Mouse (Mus musculus): ENCODE measurements around the gene Hoxb7.

Hoxb7 gene

DNA sequence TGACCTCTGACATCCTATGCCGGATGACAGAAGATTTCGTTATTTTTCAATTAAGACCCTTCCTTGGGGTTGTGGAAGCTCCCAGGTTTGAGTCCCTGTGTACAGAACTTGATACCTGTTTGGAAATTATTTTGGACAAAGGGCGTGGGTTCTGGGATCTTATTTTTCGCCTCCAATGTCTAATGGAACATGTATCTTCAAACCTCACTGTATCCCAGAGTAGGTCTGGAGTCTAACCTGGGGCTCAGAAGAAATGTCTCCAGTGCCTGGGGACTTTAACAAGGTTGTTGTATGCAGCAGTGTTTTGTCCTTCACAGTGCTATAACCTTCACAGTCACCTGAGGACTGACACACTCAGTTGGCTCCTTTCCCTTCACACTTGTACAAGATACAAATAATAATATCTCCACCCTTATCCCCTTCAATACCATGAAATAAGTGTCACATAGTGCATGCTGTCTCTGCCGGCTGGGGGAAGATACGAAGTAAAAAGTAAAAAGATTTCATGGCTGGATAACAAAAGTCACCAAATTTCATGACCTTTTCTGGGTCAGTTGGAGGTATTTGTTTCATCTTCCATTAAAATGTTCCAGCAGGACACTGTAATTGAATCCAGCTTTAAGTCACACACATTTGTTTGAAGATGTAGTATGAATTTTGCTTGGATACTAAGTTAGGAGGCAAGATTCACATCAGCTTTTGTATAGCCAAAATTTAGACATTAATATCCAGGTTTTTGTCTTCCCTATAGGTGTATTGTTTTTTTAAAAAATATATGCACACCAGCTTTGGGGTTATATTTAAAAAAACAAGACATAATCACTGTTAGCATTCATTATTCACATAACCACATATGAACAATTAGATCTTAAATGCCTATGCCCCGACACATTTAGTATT is 19.2 kb upstream of the Hoxb7 start:
- in situ Hi-C loops (cut with MboI, MseI) = loop anchor here in 1 of 2 experiments (10.0 kb wide), 1 partner anchor 608 kb away; no protein-coding TSS in a partner anchor

DNA sequence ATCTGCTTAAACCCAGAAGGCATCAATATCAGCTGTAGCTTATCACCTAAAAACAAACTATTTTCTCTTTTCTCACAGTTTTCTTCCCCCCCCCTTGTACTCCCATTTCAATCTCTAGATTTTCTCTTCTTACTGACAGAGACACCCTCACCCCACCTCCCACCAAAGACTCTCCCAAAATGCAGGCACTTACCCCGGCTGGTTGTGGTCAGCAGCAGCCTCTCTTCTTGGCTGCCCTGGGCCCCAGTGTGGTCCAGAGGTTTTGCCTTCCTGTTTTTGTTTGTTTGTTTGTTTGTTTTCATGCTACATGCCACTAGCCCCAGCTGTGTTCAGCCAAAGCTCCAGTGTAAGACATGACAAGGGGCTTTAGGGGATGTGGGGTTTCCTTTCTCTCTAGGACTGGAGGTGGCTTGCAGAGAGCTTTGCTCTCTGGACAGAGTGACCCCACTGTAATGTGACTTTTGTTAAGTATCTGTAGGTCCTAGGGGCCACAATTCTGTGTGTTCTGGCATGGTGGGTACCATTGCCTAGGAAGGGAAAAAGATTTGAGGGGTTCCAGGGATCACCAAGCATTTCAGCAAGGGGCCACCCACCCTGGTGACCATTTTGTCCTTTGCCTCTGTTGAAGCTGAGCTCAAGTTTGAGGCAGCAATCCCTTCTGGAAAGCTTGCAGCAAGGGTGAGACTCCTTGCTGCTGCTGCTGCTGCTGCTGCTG is 18.2 kb upstream of the Hoxb7 start:
- in situ Hi-C loops (cut with MboI, MseI) = loop anchor here in 1 of 2 experiments (10.0 kb wide), 1 partner anchor 607 kb away; no protein-coding TSS in a partner anchor

DNA sequence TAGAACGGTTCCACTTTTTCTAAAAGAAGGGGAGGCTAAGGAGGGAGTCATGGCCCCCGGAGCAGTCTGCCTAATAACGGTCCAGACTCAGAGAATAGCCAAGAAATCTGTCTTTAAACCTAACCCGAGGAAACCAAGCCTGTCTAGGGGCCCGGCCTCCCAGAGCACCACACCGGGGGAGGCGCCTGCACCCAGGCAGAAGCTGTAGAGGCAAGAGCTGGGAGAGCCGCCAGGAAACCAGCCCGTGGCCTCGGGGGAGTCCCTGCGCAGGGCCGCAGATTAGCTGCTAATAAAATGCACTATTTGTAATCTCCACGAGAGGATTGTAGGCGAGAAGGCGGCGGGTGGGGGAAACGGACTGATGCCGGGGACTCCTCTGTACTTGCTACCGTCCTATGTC is 16.6 kb upstream of the Hoxb7 start:
- in situ Hi-C loops (cut with MboI, MseI) = loop anchor here in 1 of 2 experiments (10.0 kb wide), 1 partner anchor 605 kb away; no protein-coding TSS in a partner anchor

DNA sequence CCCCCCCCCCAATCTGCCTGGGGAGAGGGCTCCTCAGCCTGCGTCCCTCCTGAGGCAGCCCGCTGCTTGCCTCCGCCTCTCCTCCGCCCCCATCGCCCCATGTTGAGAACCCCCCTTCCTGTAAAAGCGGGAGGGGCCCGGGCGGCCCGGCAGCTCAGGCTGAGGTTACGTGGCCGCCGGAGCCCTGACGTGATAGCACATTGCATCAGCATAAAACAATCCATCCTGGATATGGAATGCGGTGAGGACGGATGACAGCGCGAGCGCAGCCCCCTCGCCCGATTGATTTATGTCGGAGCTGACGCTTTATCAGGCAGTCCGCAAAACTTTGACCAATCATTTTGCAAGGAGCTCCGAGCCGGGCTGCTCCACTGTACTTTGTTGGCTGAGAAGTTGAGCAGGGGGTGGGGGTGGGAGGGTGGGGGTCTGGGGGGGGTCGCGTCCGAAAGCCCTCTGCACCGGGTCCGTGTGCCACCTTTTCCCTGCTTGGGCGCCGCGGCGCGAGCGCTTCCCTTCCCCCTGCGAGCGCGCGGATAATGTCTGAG is 15.4 kb upstream of the Hoxb7 start, which contains the start of gene Hoxb9:
Gene Hoxb9 (plus strand): TSS at position 462 of the 545 bp plus-strand sequence.
- in situ Hi-C loops (cut with MboI, MseI) = no loop called here

DNA sequence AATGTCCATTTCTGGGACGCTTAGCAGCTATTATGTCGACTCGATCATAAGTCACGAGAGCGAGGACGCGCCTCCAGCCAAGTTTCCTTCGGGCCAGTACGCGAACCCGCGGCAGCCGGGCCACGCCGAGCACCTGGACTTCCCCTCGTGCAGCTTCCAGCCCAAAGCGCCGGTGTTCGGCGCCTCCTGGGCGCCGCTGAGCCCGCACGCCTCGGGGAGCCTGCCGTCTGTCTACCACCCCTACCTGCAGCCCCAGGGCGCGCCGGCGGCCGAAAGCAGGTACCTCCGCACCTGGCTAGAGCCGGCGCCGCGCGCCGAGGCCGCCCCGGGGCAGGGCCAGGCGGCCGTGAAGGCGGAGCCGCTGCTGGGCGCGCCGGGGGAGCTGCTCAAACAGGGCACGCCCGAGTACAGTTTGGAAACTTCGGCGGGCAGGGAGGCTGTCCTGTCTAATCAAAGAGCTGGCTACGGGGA is 14.8 kb upstream of the Hoxb7 start:
- in situ Hi-C loops (cut with MboI, MseI) = no loop called here

DNA sequence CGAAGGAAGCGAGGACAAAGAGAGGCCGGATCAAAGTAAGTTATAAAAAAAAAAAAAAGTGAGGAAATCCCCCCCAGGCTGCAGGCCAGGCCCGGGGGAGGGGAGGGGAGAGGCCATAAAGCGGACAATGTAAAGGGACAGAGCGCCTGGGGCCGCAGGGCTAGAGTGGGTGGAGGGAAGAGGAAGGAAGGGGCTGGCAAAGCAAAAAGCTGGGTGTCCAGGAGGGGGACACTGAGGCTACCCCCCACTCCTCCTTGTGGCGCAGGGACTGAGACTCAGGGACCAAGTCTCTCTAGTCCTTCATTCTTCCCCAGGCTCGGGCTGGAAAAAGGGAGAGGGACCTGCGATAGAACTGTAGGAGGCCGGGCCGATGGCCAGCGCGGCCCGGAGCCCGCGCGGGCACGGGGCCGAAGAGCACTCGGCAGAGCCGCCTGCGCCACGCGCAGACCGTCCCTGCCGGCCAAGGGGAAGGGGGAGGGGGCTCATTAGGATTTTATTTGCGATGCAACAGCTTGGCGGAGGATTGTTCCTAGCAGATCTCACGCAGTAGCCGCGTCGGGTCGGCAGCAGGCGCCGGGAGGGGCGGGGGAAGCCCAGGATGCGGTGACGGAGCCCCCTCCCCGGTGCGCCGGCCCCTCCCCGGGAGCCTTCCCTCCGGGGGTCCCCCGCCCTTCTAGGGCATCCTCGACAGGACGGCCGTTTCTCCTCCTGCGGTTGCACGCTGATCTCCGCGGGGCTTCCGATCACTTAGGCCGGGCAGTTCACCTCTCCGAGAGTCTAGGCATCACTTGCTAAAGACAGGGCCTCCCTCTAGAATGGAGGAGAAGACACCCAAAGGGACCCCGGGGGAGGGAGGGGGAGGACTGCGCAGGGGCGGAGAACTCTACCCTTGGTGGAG is 14.2 kb upstream of the Hoxb7 start:
- in situ Hi-C loops (cut with MboI, MseI) = no loop called here

DNA sequence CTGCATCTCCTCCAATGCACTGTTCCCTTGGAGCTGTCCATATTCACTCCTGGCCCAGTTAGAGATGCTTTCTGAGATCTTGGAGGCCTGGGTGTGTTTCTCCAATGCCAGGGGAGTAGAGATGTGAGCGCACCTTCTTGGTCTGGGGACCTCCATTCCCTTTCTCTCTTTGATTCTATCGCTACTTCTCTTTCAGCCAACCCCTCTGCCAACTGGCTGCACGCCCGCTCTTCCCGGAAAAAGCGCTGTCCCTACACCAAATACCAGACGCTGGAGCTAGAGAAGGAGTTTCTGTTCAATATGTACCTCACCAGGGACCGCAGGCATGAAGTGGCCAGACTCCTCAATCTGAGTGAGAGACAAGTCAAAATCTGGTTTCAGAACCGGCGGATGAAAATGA is 12.0 kb upstream of the Hoxb7 start:
- in situ Hi-C loops (cut with MboI, MseI) = no loop called here

DNA sequence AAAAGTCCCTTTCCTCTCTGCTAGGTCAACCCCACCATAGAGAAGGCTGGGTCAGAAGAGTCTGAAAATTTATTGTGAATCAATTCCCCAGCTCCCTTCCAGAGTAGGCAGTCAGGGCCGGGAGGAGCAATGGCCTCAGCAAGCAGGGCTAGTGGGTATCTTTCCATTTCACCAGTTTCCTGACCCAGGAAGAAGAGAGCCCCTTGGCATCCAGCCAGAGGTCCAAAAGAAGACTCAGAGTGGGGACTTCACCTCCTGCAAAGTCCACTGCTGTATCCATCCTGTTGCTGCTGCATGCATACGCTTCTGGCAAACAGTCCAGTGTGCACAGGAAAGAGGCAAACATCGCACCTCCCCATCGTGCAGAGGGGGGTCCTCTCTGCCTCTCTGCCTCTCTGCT is 10.5 kb upstream of the Hoxb7 start:
- in situ Hi-C loops (cut with MboI, MseI) = loop anchor here in 1 of 2 experiments (5.0 kb wide), 1 partner anchor 481 kb away; no protein-coding TSS in a partner anchor

DNA sequence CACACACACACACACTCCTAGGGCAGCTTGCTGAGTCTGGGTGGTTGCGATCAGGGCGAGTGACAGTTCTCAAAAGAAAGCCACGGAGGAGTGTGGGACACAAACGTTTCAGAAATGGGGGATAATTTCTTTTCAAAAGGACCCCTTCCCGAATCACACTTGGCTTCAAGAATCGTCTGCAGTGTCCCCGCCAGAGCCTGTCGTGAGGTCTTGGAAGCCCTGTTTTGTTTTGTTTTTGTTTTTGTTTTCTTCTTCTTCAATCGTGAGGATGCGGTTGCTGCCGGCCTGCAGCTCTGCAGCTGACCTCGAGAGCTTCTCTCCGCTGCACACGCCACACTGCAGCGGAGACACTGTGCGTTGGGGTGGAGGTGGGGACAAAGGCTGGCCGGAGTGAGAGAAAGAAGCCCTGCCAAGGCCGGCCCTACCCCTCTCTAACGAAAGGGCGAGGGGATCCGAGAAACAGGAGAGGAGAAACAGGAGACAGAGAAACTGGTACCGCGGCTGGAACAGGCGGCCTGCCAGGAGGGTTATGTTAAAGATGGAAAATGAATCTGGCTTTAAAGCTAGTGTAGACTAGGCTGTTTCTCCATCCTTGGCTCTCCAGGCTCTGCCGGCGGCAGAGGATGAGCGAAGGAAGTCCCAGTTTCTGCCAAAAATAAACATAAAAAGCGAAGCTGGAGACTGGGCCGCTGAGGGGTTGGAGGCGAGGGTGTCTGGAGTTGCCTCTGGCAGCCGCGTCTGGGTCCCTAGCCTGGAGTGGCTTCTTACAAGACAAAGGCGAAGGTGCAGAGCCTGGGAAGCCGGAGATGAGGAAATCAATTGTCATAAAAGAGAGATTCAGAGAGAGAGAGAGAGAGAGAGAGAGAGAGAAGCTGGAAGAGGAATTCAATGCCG is 9.0 kb upstream of the Hoxb7 start:
- in situ Hi-C loops (cut with MboI, MseI) = loop anchor here in 1 of 2 experiments (5.0 kb wide), 1 partner anchor 480 kb away; no protein-coding TSS in a partner anchor

DNA sequence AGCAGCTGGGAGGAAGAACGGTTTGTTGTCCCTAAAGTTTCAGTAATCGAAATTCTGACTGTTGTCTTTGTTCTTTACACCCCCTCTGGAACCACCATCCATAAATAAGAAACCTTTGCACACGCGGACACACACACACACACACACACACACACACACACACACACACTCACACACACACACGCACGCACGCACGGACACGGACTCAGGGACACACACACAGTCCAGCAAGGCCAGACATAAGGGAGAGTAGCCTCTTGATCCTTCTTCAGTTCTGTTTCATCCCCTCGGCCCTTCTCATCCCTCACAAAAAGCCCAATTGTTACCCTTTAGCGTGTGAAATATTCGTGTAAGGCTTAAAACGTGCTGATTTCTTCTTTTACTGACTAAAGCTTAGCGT is 8.1 kb upstream of the Hoxb7 start:
- in situ Hi-C loops (cut with MboI, MseI) = loop anchor here in 1 of 2 experiments (5.0 kb wide), 1 partner anchor 479 kb away; no protein-coding TSS in a partner anchor

DNA sequence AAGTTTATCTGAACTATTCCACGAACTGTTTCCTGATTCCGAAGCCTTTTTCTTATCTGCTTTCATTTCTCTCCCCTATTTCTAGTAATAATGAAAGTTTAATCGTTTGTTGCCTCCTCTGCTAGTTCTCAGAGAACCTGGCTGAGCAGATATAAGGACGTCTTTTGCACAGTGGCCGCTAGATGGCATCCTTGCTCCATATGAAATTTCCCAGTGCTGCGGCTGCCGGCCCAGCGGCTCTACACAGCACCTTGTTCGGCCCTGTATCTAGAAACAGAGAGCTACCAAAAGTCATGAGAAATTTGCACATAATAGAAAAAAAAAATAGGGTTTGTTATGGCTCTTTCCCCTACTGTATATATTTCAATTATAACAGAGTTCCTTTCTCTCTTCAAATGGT is 7.7 kb upstream of the Hoxb7 start:
- in situ Hi-C loops (cut with MboI, MseI) = loop anchor here in 1 of 2 experiments (5.0 kb wide), 1 partner anchor 479 kb away; no protein-coding TSS in a partner anchor

DNA sequence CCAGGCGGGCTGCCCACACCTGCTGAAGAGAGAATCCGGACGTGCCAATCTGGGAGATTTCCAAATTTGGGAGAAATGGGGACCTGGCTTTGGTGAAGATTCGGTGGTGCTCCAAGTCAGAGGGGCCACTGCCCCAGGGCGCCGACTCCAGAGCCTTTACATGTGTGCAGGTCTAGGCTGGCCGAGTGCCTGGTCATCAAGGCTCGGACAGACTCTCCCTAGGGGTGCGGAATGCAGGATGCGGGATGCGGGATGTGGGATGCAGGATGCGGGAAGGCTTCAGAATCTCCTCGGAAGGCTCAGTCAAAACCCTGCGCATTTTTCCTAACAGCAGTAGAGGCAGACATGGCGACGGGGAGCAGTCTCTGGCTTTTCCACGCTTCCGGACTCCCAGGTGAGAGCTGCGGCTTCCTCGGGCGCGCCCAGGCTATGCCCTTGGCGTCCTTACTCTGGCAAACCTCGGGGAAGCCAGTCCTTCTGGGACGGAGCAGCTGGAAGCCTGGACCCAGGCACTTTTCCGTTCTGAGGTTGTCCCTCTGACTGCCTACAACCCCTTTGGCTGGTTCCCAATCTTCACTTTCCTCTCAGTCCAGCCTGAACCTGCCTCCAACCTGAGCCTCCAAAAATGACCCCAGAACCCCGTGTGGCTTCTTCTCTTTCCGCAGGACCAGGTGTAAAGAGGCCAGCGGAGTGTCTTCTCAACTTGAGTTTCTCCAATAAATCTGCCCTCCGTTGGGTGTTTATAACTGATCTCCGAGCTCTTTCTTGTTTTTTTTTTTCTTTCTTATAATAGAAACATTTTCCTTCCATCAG is 6.8 kb upstream of the Hoxb7 start:
- in situ Hi-C loops (cut with MboI, MseI) = loop anchor here (5.0 to 10.0 kb wide), 2 partner anchors 478 to 585 kb away; no protein-coding TSS in a partner anchor

DNA sequence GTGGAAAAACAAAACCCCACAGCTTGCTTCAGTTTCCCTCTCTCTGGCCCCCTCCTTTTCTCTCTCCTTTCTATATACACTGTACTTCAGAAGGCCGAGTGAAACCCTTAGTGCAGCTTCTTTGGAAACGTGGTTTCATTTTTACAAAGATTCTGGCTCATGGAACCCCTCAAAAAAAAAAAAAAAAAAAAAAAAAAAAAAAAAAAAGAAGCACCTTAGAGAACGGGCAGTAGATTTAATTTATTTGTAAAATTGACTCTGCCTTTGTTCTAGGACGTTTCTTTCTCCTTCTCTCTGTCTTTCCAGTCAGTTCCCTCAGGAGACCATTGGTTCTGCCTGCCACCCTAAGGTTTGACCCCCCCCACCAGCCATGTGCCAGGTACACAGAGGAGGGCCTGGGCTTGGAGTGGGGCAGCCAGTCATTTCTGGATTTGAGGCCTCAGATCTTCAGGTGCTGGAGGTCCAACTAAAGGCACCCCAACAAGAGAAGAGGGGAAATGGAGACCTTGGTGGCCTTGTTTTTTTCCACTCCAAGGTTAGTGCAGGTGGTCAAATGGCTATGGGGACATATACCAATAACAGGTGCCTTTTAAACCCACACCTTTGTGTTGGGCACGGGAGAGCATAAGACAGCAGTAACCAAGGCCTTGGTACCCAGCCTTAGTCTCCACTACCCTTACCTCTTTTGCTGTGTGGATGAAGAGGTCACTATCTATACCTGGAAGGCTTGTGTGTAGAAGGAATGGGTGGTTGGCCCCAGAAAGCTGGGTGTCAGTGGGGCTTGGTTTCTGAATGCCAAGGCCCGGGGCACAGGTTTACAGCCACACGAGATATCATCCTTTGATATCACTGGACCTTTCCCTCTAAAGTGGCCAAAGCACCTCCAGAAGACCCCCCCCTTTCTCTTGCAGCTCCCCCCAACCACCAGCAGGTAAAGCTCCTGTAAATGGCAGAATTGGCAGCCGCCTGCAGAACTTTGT is 5.7 kb upstream of the Hoxb7 start:
- in situ Hi-C loops (cut with MboI, MseI) = loop anchor here in 1 of 2 experiments (10.0 kb wide), 1 partner anchor 584 kb away; no protein-coding TSS in a partner anchor

DNA sequence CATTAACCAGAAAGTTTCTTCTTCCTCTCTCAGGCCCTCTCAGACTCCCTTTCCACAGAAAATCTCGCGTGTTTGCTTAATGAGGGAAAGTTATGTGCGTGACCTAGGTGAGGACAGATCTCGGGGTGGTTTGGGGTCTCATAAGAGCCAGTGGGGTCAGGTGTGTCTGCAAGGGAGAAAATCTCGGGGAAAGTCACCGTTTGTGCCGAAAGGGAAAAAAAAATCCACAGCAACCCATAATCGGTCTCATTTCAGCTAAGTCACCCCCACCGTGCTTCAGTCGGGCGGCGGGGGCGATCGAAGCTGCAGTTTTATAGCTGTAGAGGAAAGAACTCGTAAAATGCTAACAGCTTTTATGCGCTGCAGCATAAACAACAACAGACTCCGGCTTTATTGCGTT is 5.0 kb upstream of the Hoxb7 start:
- in situ Hi-C loops (cut with MboI, MseI) = loop anchor here in 1 of 2 experiments (10.0 kb wide), 1 partner anchor 583 kb away; no protein-coding TSS in a partner anchor

DNA sequence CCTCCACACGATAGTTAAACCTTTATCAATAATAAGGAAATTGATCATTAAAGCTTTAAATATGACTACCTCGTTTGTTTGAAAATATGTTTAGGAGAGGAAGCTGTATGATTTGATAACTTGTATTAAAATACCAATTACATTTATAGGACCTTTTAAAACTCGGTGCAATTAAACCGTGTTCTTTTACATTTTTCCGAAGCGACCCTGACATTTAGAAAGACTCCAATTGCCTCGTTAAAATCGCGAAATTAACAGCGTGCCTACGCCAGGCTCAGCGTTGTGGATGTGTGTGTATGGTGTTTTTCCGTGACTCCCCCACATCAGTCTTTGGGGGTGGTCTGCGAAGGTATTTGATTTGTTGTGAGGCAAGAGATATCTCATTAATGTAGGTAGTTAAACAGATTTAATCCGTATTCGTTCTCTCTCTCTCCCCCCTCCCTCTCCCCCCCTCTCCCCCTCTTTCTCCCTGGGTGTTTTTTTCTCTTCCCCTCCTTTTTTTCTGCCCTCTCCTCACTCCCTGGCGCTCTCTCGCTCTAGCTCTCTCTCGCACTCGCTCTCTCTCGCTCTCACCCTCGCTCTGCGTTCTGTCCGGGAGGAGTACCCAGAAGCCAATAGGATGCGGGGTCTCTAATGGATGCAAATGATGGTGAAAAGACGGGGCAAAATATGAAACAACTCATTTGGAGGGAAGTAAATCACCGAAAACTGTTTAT is 4.4 kb upstream of the Hoxb7 start, which contains the start of gene Hoxb8:
Gene Hoxb8 (plus strand): TSS at position 51 of the 716 bp plus-strand sequence.
- in situ Hi-C loops (cut with MboI, MseI) = loop anchor here in 1 of 2 experiments (10.0 kb wide), 1 partner anchor 583 kb away; no protein-coding TSS in a partner anchor

DNA sequence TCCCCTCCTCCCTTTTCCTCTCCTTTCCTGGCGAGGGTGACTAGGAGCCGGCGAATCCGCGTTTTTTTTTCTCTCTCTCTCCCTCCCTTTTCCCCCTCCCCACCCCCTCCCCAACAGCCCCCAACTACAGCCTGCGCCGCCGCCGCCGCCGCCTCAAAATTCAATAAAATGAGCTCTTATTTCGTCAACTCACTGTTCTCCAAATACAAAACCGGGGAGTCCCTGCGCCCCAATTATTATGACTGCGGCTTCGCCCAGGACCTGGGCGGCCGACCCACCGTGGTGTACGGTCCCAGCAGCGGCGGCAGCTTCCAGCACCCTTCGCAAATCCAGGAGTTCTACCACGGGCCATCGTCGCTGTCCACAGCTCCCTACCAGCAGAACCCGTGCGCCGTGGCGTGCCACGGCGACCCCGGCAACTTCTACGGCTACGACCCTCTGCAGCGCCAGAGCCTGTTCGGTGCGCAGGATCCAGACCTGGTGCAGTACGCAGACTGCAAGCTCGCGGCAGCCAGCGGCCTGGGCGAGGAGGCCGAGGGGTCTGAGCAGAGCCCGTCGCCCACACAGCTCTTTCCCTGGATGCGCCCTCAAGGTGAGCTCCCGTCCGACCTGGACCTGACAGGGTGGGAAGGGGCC is 3.5 kb upstream of the Hoxb7 start:
- in situ Hi-C loops (cut with MboI, MseI) = loop anchor here in 1 of 2 experiments (10.0 kb wide), 1 partner anchor 582 kb away; no protein-coding TSS in a partner anchor

Data from T-helper 17 cell (primary cell).